12 mouse cellular contexts compared by ENCODE assay signal in the genomic region with DNA sequence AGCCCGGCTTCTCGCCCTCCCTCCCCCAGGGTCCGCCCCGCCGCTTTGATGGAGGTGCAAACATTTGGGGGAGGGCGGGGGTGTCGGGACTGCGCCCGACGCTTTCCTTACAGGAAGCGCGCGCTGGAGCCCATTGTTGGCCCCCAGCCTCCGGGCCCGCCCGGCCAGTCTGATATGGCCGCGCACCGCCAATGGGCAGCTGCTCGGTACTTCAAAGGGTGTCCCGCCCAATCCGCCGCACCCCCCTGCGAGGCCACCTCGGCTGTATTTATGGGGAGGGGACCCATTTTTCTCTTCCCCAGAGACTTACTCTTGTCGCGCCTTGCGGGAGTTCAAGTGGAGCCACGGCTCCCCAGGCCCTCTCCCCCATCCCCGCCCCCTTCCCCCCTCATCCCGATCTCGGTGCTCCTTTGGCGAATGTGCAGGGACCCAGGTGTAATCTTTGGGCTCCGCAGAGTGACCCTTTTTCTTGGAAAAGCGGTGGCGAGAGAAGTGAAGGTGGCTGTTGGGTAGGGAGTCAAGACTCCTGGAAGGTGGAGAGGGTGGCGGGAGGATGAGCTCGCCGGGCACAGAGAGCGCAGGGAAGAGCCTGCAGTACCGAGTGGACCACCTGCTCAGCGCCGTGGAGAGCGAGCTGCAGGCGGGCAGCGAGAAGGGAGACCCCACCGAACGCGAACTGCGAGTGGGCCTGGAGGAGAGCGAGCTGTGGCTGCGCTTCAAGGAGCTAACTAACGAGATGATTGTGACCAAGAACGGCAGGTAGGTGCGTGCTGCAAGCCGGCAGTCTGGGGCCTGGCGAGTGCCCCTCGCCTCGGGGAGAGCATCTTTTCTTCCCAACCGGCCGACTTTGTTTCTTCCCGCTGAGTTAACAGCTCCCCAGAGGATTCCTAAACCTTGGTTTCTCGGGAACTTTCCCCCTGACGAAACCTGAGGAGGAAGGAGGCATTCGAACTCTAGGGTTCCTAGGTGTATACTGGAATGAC. TPM values are rescaled to one million over a fixed set of nuclear protein-coding genes. Genes with fewer than 3 reads are reported as not detected.
DNase-seq lines count a peak whose midpoint lies in the region; ATAC-seq and TF ChIP-seq lines count a peak whose summit lies in the region.
"Had no signal": no experiment of that assay in that cellular context is flagged by ENCODE, and none has a peak within 500 bp of the region (broad histone marks: within the 10 kb centered on the region; RNA-seq: fewer than 3 reads in every experiment).

A gene (plus strand): TSS at position 446 of the 983 bp plus-strand sequence.

- ATAC-seq in heart, embryonic 13.5 days (ENCODE audit: extremely low read depth, insufficient number of reproducible peaks, low FRiP score, low TSS enrichment), result no peak
- ATAC-seq in forebrain, postnatal 0 days, result no peak
- no peak for ATAC-seq in midbrain, embryonic 12.5 days (ENCODE audit: low FRiP score, low read depth)

- peaks cover 21% of the 10 kb centered on the region for H3K4me1 ChIP-seq in heart, embryonic 13.5 days
- H3K4me1 ChIP-seq in forebrain, postnatal 0 days (ENCODE audit: insufficient read depth), result 0 out of 2 replicates have a peak, but pooled peaks cover 8% of the 10 kb centered on the region
- peaks cover 20% of the 10 kb centered on the region for H3K4me1 ChIP-seq in midbrain, embryonic 12.5 days
- H3K4me1 ChIP-seq in cerebellum, adult 2 months (ENCODE audit: control insufficient read depth, insufficient read depth, low read length), result no peaks in the 10 kb centered on the region

- intact Hi-C loops in heart, postnatal 14 days (cut with DNase I), result no loop called here

- peak within 1 kb of the TSS; percentile 45 for H3K4me3 ChIP-seq in heart, embryonic 13.5 days
- H3K4me3 ChIP-seq in forebrain, postnatal 0 days (ENCODE audit: low read depth, low read length), result peak within 1 kb of the TSS; percentile 17
- H3K4me3 ChIP-seq in midbrain, embryonic 12.5 days, result peak within 1 kb of the TSS; percentile 17
- H3K4me3 ChIP-seq in cerebellum, adult 2 months (replicated peaks; ENCODE audit: insufficient read depth, low read depth, low read length), result no peak within 1 kb of the TSS

- no peaks in the 10 kb centered on the region for H3K36me3 ChIP-seq in heart, embryonic 13.5 days
- no peaks in the 10 kb centered on the region for H3K36me3 ChIP-seq in forebrain, postnatal 0 days (ENCODE audit: insufficient read depth)
- no peaks in the 10 kb centered on the region for H3K36me3 ChIP-seq in midbrain, embryonic 12.5 days

- H3K27me3 ChIP-seq in heart, embryonic 13.5 days (replicated peaks), result peaks cover 100% of the 10 kb centered on the region
- peaks cover 97% of the 10 kb centered on the region for H3K27me3 ChIP-seq in forebrain, postnatal 0 days (ENCODE audit: insufficient read depth, low read length)
- H3K27me3 ChIP-seq in midbrain, embryonic 12.5 days, result peaks cover 99% of the 10 kb centered on the region
- H3K27me3 ChIP-seq in cerebellum, adult 2 months (ENCODE audit: control insufficient read depth, insufficient read depth, low read length), result peaks cover 3% of the 10 kb centered on the region; the same call in 1 of the 2 replicates

- peak within 1 kb of the TSS; percentile 65 for H3K4me2 ChIP-seq in heart, embryonic 13.5 days
- peak within 1 kb of the TSS; percentile 27 for H3K4me2 ChIP-seq in forebrain, postnatal 0 days (ENCODE audit: low read depth)
- peak within 1 kb of the TSS; percentile 37 for H3K4me2 ChIP-seq in midbrain, embryonic 12.5 days (replicated peaks)

- 1% methylated on average over 63 of the region's 65 CpGs for WGBS in heart, embryonic 13.5 days
- WGBS in forebrain, postnatal 0 days, result 2% methylated on average over 64 of the region's 65 CpGs
- WGBS in midbrain, embryonic 12.5 days, result under 1% methylated on average over 61 of the region's 65 CpGs
- 1% methylated on average over 65 of the region's 65 CpGs for WGBS in cerebellum, adult 2 months

- no peaks in the 10 kb centered on the region for H3K9me3 ChIP-seq in heart, embryonic 13.5 days
- H3K9me3 ChIP-seq in forebrain, postnatal 0 days (ENCODE audit: low read length), result no peaks in the 10 kb centered on the region
- H3K9me3 ChIP-seq in midbrain, embryonic 12.5 days, result no peaks in the 10 kb centered on the region

- H3K9ac ChIP-seq in heart, embryonic 13.5 days, result no peak within 1 kb of the TSS
- no peak within 1 kb of the TSS for H3K9ac ChIP-seq in forebrain, postnatal 0 days
- no peak within 1 kb of the TSS for H3K9ac ChIP-seq in midbrain, embryonic 12.5 days (replicated peaks)

- TF ChIP-seq CTCF in forebrain, postnatal 0 days (IDR thresholded peaks at IDR 0.05; ENCODE audit: low read depth), result no peak
- no peak for TF ChIP-seq CTCF in cerebellum, adult 2 months (IDR thresholded peaks at IDR 0.05; ENCODE audit: borderline replicate concordance, insufficient read depth, low read depth, low read length)

- no peak for TF ChIP-seq POLR2A in cerebellum, adult 2 months (IDR thresholded peaks at IDR 0.05; ENCODE audit: borderline replicate concordance, insufficient read depth, low read length)

- no peak within 1 kb of the TSS for H3K27ac ChIP-seq in heart, embryonic 13.5 days (replicated peaks)
- no peak within 1 kb of the TSS for H3K27ac ChIP-seq in forebrain, postnatal 0 days (ENCODE audit: low read depth, low read length)
- H3K27ac ChIP-seq in midbrain, embryonic 12.5 days (replicated peaks), result no peak within 1 kb of the TSS
- H3K27ac ChIP-seq in cerebellum, adult 2 months (ENCODE audit: insufficient read depth, low read length), result no peak within 1 kb of the TSS

- DNase-seq in heart, postnatal 14 days, result no peak
- peak; percentile 47 for DNase-seq in ES-CJ7 (ENCODE audit: low read depth, low spot score)
- no peak for DNase-seq in forebrain, postnatal 0 days
- no peak for DNase-seq in thymus, adult 18-20 months
- DNase-seq in cerebellum, adult 2 months, result no peak
- DNase-seq in lung, adult 18-20 months, result no peak
- DNase-seq: adrenal gland, postnatal 36 days; kidney, adult 18-20 months; lung, adult 2 months; thymus, postnatal 4 days had no signal

RNA-seq across cellular contexts. Expression of the gene that starts here (rescaled TPM):
- polyA plus RNA-seq in heart, embryonic 13.5 days (2015; fragmentation: Nextera tagmentation; extraction: Ambion mirVana), result 0.09 and 0.18 TPM in 2 replicates
- total RNA-seq in heart, postnatal 14 days (2021), result not detected
- 2.1 TPM in 1 of 2 replicates, not detected in the other for total RNA-seq in forebrain, postnatal 0 days (2014; rRNA removed)
- polyA plus RNA-seq in forebrain, postnatal 0 days (2015; fragmentation: Nextera tagmentation; extraction: Ambion mirVana), result 0.13 and 0.17 TPM in 2 replicates
- polyA plus RNA-seq in midbrain, embryonic 12.5 days (2016; fragmentation: Nextera tagmentation; extraction: Ambion mirVana), result 0.54 and 0.64 TPM in 2 replicates
- polyA plus RNA-seq in cerebellum, adult 2 months (2012; rRNA removed), result 0.15 TPM in 1 of 2 replicates, not detected in the other
- total RNA-seq: adrenal gland, postnatal 36 days had no signal
